Mouse (Mus musculus): Measurements from ENCODE around the gene Grin3b. TPM values are rescaled to one million over a fixed set of nuclear protein-coding genes. Genes with fewer than 3 reads are reported as not detected.

Grin3b gene
- polyA plus RNA-seq, 1 experiment from 2014 or later: 0.54 TPM

- WGBS: 87% methylated on average over 28 of the region's 28 CpGs
- ATAC-seq (ENCODE audit: low FRiP score, low read depth): no peak
- Histone ChIP-seq H3K27ac (replicated peaks) (no peak overlapping the region), H3K9me3 (no peaks in the 10 kb centered on the region), H3K9ac (replicated peaks) (no peak overlapping the region), H3K36me3 (peaks cover 68% of the 10 kb centered on the region), H3K4me1 (peaks cover 4% of the 10 kb centered on the region), H3K27me3 (peaks cover 31% of the 10 kb centered on the region), H3K4me2 (replicated peaks) (no peak overlapping the region), H3K4me3 (no peak overlapping the region)
Observed at GRCm38 (mm10) chr10:79976071-79976721, 5.7 kb downstream of the Grin3b start.

- H3K4me3 ChIP-seq: no peak overlapping the region
- H3K27ac ChIP-seq (replicated peaks): no peak overlapping the region
- H3K9me3 ChIP-seq: no peaks in the 10 kb centered on the region
- H3K4me2 ChIP-seq (replicated peaks): no peak overlapping the region
- 62% methylated on average over 25 of the region's 36 CpGs for WGBS
- H3K9ac ChIP-seq (replicated peaks): no peak overlapping the region
- peaks cover 7% of the 10 kb centered on the region; the same call in 1 of the 2 replicates for H3K4me1 ChIP-seq
- no peak for ATAC-seq (ENCODE audit: low FRiP score, low read depth)
- peaks cover 26% of the 10 kb centered on the region for H3K27me3 ChIP-seq
- peaks cover 70% of the 10 kb centered on the region for H3K36me3 ChIP-seq
Observed at GRCm38 (mm10) chr10:79976722-79977107, 6.2 kb downstream of the Grin3b start.

- peaks cover 70% of the 10 kb centered on the region for H3K36me3 ChIP-seq
- WGBS: 78% methylated on average over 27 of the region's 28 CpGs
- no peak overlapping the region for H3K9ac ChIP-seq (replicated peaks)
Observed at GRCm38 (mm10) chr10:79977324-79977723, 6.8 kb downstream of the Grin3b start.

GRCm38 (mm10) chr10:79978061-79978460 is 7.5 kb downstream of the Grin3b start:
- Histone ChIP-seq H3K4me3 (no peak overlapping the region), H3K4me1 (peaks cover 16% of the 10 kb centered on the region), H3K4me2 (replicated peaks) (no peak overlapping the region), H3K36me3 (peaks cover 70% of the 10 kb centered on the region), H3K9ac (replicated peaks) (no peak overlapping the region), H3K27ac (replicated peaks) (no peak overlapping the region), H3K9me3 (no peaks in the 10 kb centered on the region), H3K27me3 (peaks cover 12% of the 10 kb centered on the region; the same call in 1 of the 2 replicates)
- no peak for ATAC-seq (ENCODE audit: low FRiP score, low read depth)
- 96% methylated on average over 21 of the region's 21 CpGs for WGBS

More at GRCm38 (mm10) chr10:79977324-79977723, 6.8 kb downstream of the Grin3b start:
- H3K4me1 ChIP-seq: peaks cover 9% of the 10 kb centered on the region
- no peak overlapping the region for H3K4me3 ChIP-seq
- no peak for ATAC-seq (ENCODE audit: low FRiP score, low read depth)
- no peak overlapping the region for H3K27ac ChIP-seq (replicated peaks)
- H3K4me2 ChIP-seq (replicated peaks): no peak overlapping the region
- no peaks in the 10 kb centered on the region for H3K9me3 ChIP-seq
- H3K27me3 ChIP-seq: peaks cover 20% of the 10 kb centered on the region

GRCm38 (mm10) chr10:79979401-79980155 is 9.1 kb downstream of the Grin3b start:
- no peak overlapping the region for H3K4me2 ChIP-seq (replicated peaks)
- H3K27me3 ChIP-seq: 0 out of 2 replicates have a peak, but pooled peaks cover 4% of the 10 kb centered on the region
- no peak overlapping the region for H3K27ac ChIP-seq (replicated peaks)
- H3K9ac ChIP-seq (replicated peaks): peak overlapping the region; percentile 15; the same call in 1 of the 2 replicates
- peaks cover 60% of the 10 kb centered on the region for H3K36me3 ChIP-seq
- 96% methylated on average over 22 of the region's 22 CpGs for WGBS
- peaks cover 22% of the 10 kb centered on the region for H3K4me1 ChIP-seq
- H3K9me3 ChIP-seq: no peaks in the 10 kb centered on the region
- no peak overlapping the region for H3K4me3 ChIP-seq
- no peak for ATAC-seq (ENCODE audit: low FRiP score, low read depth)

GRCm38 (mm10) chr10:79983205-79983604 is 12.7 kb downstream of the Grin3b start:
- Histone ChIP-seq H3K9me3 (no peaks in the 10 kb centered on the region), H3K4me3 (peak overlapping the region; percentile 79), H3K4me2 (replicated peaks) (peak overlapping the region; percentile 89), H3K9ac (replicated peaks) (peak overlapping the region; percentile 86), H3K36me3 (peaks cover 29% of the 10 kb centered on the region), H3K4me1 (peaks cover 37% of the 10 kb centered on the region), H3K27ac (replicated peaks) (0 out of 2 replicates have a peak overlapping the region, but pooled peaks have one; percentile 92), H3K27me3 (peaks cover 19% of the 10 kb centered on the region)
- 72% methylated on average over 5 of the region's 5 CpGs for WGBS
- no peak for ATAC-seq (ENCODE audit: low FRiP score, low read depth)

- peak; percentile 4; the same call in 1 of the 2 replicates for ATAC-seq (ENCODE audit: low FRiP score, low read depth)
- Histone ChIP-seq H3K36me3 (peaks cover 24% of the 10 kb centered on the region), H3K4me1 (peaks cover 41% of the 10 kb centered on the region), H3K4me2 (replicated peaks) (peak overlapping the region; percentile 89), H3K4me3 (peak overlapping the region; percentile 79), H3K27me3 (peaks cover 23% of the 10 kb centered on the region), H3K9ac (replicated peaks) (peak overlapping the region; percentile 86), H3K27ac (replicated peaks) (peak overlapping the region; percentile 92), H3K9me3 (no peaks in the 10 kb centered on the region)
- WGBS: under 1% methylated on average over 21 of the region's 21 CpGs
Observed at GRCm38 (mm10) chr10:79983670-79984069, 13.2 kb downstream of the Grin3b start.

GRCm38 (mm10) chr10:79984195-79984816 is 13.8 kb downstream of the Grin3b start, which contains the start of gene Tmem259:
Gene Tmem259, minus strand, starts transcription at chr10:79984330.
- ATAC-seq (ENCODE audit: low FRiP score, low read depth): peak; percentile 82
- Histone ChIP-seq H3K36me3 (peaks cover 18% of the 10 kb centered on the region), H3K9me3 (no peaks in the 10 kb centered on the region), H3K9ac (replicated peaks) (peak within 1 kb of the TSS; percentile 86), H3K4me2 (replicated peaks) (peak within 1 kb of the TSS; percentile 89), H3K27ac (replicated peaks) (peak within 1 kb of the TSS; percentile 92), H3K4me3 (peak within 1 kb of the TSS; percentile 79), H3K4me1 (peaks cover 48% of the 10 kb centered on the region), H3K27me3 (peaks cover 30% of the 10 kb centered on the region)
- under 1% methylated on average over 38 of the region's 49 CpGs for WGBS

- peak; percentile 93 for ATAC-seq (ENCODE audit: low FRiP score, low read depth)
- Histone ChIP-seq H3K27ac (replicated peaks) (peak overlapping the region; percentile 92), H3K4me1 (peaks cover 48% of the 10 kb centered on the region), H3K36me3 (peaks cover 12% of the 10 kb centered on the region), H3K9me3 (no peaks in the 10 kb centered on the region), H3K27me3 (peaks cover 35% of the 10 kb centered on the region), H3K4me3 (peak overlapping the region; percentile 79), H3K9ac (replicated peaks) (peak overlapping the region; percentile 86), H3K4me2 (replicated peaks) (peak overlapping the region; percentile 89)
- under 1% methylated on average over 22 of the region's 22 CpGs for WGBS
Observed at GRCm38 (mm10) chr10:79984871-79985270, 14.4 kb downstream of the Grin3b start.

GRCm38 (mm10) chr10:79985334-79986231 is 15.1 kb downstream of the Grin3b start:
- H3K4me1 ChIP-seq: peaks cover 48% of the 10 kb centered on the region
- no peak for ATAC-seq (ENCODE audit: low FRiP score, low read depth)

More at GRCm38 (mm10) chr10:79985334-79986231, 15.1 kb downstream of the Grin3b start:
- Histone ChIP-seq H3K9ac (replicated peaks) (peak overlapping the region; percentile 68), H3K4me3 (peak overlapping the region; percentile 79), H3K36me3 (0 out of 2 replicates have a peak, but pooled peaks cover 7% of the 10 kb centered on the region), H3K27me3 (peaks cover 41% of the 10 kb centered on the region), H3K4me2 (replicated peaks) (peak overlapping the region; percentile 89), H3K9me3 (no peaks in the 10 kb centered on the region), H3K27ac (replicated peaks) (peak overlapping the region; percentile 92)
- WGBS: 3% methylated on average over 35 of the region's 35 CpGs

All from midbrain, embryonic 12.5 days (tissue).